Mouse (Mus musculus): ENCODE measurements around the gene Tubgcp4.

GRCm38 (mm10) chr2:121219994-121220393 is 49.5 kb downstream of the Tubgcp4 start:
- TF ChIP-seq CTCF (IDR thresholded peaks at IDR 0.05; ENCODE audit: low read depth) = no peak
- TF ChIP-seq EP300 (optimal IDR thresholded peaks at IDR 0.05) = no peak

Data from stomach, postnatal 0 days (tissue).